Mouse (Mus musculus) spleen, adult 2 months (tissue): Measurements from ENCODE around the gene Agap1. TPM values are rescaled to one million over a fixed set of nuclear protein-coding genes. Genes with fewer than 3 reads are reported as not detected.

ENCODE experiments used
- DNase-seq, 2 experiments: peaks; one replicate each; pipeline versions ENCODE4 v3.0.0 to v3.0.0-alpha.2; 2012 to 2021; ENCODE audit warnings: low spot score in 2 of 2, low read depth in 1 of 2
- H3K27ac ChIP-seq: fragments of 200-500 bp; 2 replicates; pipeline ENCODE4 v1.5.1; 2012; ENCODE audit warnings: low read length, inconsistent platforms; ENCODE audit not compliant: insufficient read depth
- H3K27me3 ChIP-seq: fragments of 200-500 bp; 2 replicates; pipeline ENCODE4 v1.6.1; 2012; ENCODE audit warnings: mild to moderate bottlenecking, moderate library complexity, low read length, inconsistent platforms; ENCODE audit not compliant: control insufficient read depth, insufficient read depth
- H3K36me3 ChIP-seq: fragments of 200-500 bp; 2 replicates; pipeline ENCODE4 v1.6.1; 2012; ENCODE audit warnings: mild to moderate bottlenecking, low read length, inconsistent platforms; ENCODE audit not compliant: control insufficient read depth, insufficient read depth
- H3K4me1 ChIP-seq: fragments of 200-500 bp; 2 replicates; pipeline ENCODE4 v1.6.1; 2011; ENCODE audit warnings: inconsistent platforms; ENCODE audit not compliant: control insufficient read depth, insufficient read depth, insufficient read length
- H3K4me3 ChIP-seq: fragments of 200-500 bp; 2 replicates; pipeline ENCODE4 v1.5.1; 2011; ENCODE audit warnings: mild to moderate bottlenecking, inconsistent platforms; ENCODE audit not compliant: insufficient read depth, insufficient read length; ENCODE audit errors: extremely low read depth
- CTCF ChIP-seq: fragments of 200-500 bp; IDR thresholded peaks from 2 replicates; pipeline ENCODE4 v1.5.1; 2011; ENCODE audit warnings: mild to moderate bottlenecking, inconsistent platforms; ENCODE audit not compliant: insufficient read depth, insufficient read length, insufficient replicate concordance; ENCODE audit errors: extremely low read depth
- POLR2A ChIP-seq: fragments of 200-500 bp; IDR thresholded peaks from 2 replicates; pipeline ENCODE4 v1.6.1; 2011; ENCODE audit warnings: low read depth, low read length, inconsistent platforms
- WGBS: fragments of 180-500 bp; shearing (Covaris S2); methylation state at CpG from one replicate; pipeline ENCODE4 v1.1.7; 2018; 5-methylcytosine and 5-hydroxymethylcytosine counted together
- polyA plus RNA-seq: library from polyadenylated mRNA; depleted of rRNA; stranded (reverse); fragments of >200 nt; gene quantifications from 2 replicates; pipeline ENCODE4 v1.2.3, GENCODE M21; 2012

Agap1 gene
- polyA plus RNA-seq, 1 experiment: 6.7 TPM

DNA sequence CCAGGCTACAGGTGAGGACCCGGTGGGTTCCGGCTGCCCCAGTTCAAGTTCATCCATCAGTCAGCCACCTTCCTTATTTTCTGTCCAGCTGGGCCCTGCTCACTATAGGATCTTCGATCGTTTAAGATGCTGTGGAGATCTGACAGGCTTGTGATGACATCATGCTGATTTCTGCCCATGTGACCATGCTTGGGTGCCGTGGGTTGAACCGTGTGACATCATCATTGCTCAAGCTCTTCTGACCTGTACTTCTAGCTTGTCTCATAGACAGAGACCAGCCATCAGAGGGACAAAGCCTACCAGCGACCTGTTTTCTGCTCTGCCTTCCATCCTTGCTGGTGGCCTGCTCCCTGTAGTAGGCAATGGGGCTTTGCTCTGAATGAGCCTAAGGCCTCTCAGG is 146.7 kb downstream of the Agap1 start:
- 86% methylated on average over 7 of the region's 7 CpGs for WGBS
- no peak overlapping the region for H3K27ac ChIP-seq
- no peaks in the 10 kb centered on the region for H3K36me3 ChIP-seq
- H3K4me3 ChIP-seq: no peak overlapping the region
- no peaks in the 10 kb centered on the region for H3K4me1 ChIP-seq
- no peak for DNase-seq
- no peak for TF ChIP-seq CTCF
- no peak for TF ChIP-seq POLR2A
- no peaks in the 10 kb centered on the region for H3K27me3 ChIP-seq

DNA sequence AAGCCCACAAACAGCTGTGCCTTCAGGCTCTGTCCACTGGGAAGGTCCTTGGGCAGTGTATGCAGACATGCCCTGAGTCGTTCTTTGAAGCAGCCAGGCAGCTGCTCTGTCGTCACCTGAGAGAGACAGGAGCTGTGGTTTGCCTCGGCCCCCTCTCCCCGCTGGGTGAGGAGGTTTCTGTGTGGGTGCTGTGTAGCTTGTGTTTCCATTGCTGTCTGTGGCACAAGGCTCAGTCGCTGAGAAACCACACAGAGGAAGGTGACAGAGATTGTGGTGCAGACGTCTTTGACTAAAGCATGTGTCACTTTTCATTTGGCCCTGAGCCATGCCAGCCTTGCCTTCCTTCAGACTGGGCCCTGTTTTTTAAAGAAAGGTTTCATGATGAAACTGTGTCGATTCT is 148.3 kb downstream of the Agap1 start:
- Histone ChIP-seq H3K4me3 (no peak overlapping the region), H3K27ac (no peak overlapping the region), H3K27me3 (no peaks in the 10 kb centered on the region), H3K4me1 (no peaks in the 10 kb centered on the region), H3K36me3 (no peaks in the 10 kb centered on the region)
- peak in 1 of 2 experiments; percentile 25 for DNase-seq
- TF ChIP-seq POLR2A: no peak
- no peak for TF ChIP-seq CTCF
- 10% methylated on average over 7 of the region's 7 CpGs for WGBS

DNA sequence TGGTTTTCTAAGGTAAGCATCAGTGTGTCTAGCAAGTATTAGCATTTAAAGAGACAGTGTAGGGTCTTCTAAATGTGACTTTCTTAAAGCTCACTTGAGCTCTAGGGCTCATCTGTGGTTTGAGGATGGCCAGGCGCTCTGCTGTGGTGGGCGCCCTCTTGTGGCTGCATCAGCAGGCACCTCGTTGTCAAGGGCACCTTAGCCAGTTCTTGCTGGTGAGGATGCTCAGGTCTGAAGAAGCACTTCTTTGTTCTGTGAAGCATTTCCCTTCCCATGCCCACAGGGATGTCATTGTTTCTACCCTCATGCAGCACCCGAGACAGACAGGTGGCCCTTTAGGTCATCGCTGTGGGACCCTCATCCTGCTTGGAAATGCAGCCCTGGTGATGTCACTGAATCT is 152.0 kb downstream of the Agap1 start:
- DNase-seq: peak in 1 of 2 experiments; percentile 14
- 43% methylated on average over 5 of the region's 5 CpGs for WGBS
- Histone ChIP-seq H3K4me1 (no peaks in the 10 kb centered on the region), H3K27ac (no peak overlapping the region), H3K36me3 (no peaks in the 10 kb centered on the region), H3K4me3 (no peak overlapping the region), H3K27me3 (no peaks in the 10 kb centered on the region)
- TF ChIP-seq CTCF: peak; percentile 64; the same call in 1 of the 2 replicates
- TF ChIP-seq POLR2A: no peak

DNA sequence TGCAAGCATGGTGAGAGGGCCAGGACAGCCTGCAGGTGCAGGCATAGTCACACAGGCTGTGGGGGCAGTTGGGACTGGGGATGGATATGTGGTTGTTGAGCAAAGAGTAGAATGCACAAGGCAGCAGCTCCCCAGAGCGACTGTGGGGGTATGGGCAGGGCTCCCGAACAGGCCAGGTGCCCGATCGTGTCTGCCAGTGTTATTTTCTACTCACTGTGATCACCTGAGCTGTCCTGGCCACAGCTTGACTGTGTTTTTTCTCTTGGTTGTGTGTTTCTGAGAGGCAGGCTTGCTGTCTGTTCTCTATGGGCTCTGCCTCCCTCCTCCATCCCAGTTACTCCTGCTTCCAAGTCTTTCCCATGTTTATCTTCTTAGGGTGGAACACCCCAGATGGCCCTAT is 154.2 kb downstream of the Agap1 start:
- no peak for DNase-seq
- H3K4me3 ChIP-seq: no peak overlapping the region
- TF ChIP-seq POLR2A (no peak), CTCF (no peak)
- H3K27ac ChIP-seq: no peak overlapping the region
- H3K4me1 ChIP-seq: no peaks in the 10 kb centered on the region
- no peaks in the 10 kb centered on the region for H3K27me3 ChIP-seq
- no peaks in the 10 kb centered on the region for H3K36me3 ChIP-seq
- WGBS: 58% methylated on average over 4 of the region's 4 CpGs

DNA sequence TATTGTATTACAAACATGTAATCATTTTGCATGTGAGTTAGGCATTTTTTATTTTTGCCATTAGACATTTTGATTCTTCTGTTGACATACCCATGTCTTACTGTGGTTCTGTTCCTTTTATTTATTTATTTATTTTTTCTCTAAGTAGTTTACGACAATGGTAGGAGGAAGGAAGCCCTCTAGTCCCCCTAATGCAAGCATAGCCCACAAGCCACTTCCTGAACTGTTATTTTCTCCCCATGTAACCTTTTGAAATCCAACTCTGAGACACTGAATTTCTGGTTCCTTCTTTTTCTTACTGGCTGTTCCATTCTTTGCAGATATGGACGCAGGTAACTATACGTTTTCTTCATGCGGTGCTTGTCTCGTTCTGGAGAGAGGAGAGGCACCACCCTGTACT is 155.4 kb downstream of the Agap1 start:
- no peak overlapping the region for H3K4me3 ChIP-seq
- no peaks in the 10 kb centered on the region for H3K27me3 ChIP-seq
- no peak overlapping the region for H3K27ac ChIP-seq
- no peak for DNase-seq
- WGBS: 11% methylated on average over 5 of the region's 5 CpGs
- no peaks in the 10 kb centered on the region for H3K4me1 ChIP-seq
- TF ChIP-seq CTCF: no peak
- no peak for TF ChIP-seq POLR2A
- no peaks in the 10 kb centered on the region for H3K36me3 ChIP-seq

DNA sequence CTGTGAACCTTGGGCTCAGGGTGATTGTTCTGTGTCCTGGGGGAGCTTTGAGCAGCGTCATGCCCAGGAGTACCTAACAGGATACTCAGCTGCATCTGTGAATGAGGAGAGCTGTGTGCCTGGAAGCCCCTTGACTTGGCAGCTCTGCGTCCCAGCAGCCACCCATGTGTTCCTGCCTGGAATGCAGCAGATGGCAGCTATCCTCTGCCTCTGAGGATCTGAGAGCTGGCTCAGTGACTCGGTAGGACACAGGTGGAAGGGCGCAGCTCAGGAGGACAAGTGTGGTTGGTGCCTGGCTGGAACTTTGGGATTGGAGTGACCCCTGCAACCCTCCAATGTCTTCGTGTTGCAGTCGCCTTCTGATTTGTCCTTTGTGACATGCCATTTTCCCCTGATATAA is 156.9 kb downstream of the Agap1 start:
- Histone ChIP-seq H3K36me3 (no peaks in the 10 kb centered on the region), H3K4me3 (no peak overlapping the region), H3K27me3 (no peaks in the 10 kb centered on the region), H3K4me1 (no peaks in the 10 kb centered on the region), H3K27ac (no peak overlapping the region)
- no peak for TF ChIP-seq CTCF
- no peak for DNase-seq
- 91% methylated on average over 6 of the region's 6 CpGs for WGBS

DNA sequence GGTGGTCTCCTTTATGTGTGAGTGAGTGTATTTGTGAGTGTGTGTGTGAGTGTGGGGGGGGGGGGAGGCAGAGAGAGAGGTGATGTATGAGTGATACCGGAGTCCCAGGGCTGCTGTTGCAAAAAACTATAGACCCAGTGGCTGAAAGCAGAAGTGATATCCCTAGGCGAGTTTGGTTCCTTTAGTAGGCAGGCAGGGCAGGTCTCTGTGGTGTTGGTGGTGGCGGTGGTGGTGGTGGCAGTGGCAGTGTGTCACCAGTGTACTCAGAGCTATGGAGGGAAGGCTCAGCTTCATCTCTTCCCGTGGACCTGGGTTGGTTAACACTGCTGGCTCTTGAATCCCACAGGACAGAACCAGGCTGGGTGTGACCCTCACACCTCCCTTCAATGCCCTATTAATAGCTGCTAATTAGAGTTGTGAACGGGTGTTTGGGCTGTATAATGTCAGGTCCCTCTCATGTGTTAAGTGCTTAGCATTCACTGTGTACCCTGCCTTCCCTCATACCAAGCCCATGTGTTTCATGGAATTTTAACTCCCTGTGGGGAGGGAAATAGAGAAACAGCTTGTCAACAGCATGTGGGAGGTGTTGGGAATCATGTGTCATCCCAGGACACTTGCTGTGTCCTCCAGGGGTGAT is 158.7 kb downstream of the Agap1 start:
- Histone ChIP-seq H3K27ac (no peak overlapping the region), H3K27me3 (no peaks in the 10 kb centered on the region)

More for the DNA sequence above, 158.7 kb downstream of the Agap1 start:
- no peak for TF ChIP-seq POLR2A
- no peak for TF ChIP-seq CTCF
- WGBS: 27% methylated on average over 5 of the region's 5 CpGs
- DNase-seq: no peak
- no peaks in the 10 kb centered on the region for H3K36me3 ChIP-seq
- H3K4me3 ChIP-seq: no peak overlapping the region
- H3K4me1 ChIP-seq: no peaks in the 10 kb centered on the region
